Mouse (Mus musculus) intestine, embryonic 14.5 days (tissue): Measurements from ENCODE around the gene Pard3. TPM values are rescaled to one million over a fixed set of nuclear protein-coding genes. Genes with fewer than 3 reads are reported as not detected.
A peak's percentile ranks its signal among the peaks of the same experiment; 100 is the strongest.

ENCODE experiments used
- ATAC-seq: fragments of 200-750 bp; cut with Nextera tagmentation; replicated peaks from 2 replicates; pipeline ENCODE4 v1.8.0; 2017; ENCODE audit warnings: low read depth, moderate number of reproducible peaks, moderate TSS enrichment, moderate library complexity; ENCODE audit not compliant: low FRiP score, low TSS enrichment
- DNase-seq: peaks from one replicate; pipeline ENCODE4 v3.0.0-alpha.2; 2018; ENCODE audit warnings: low spot score
- H3K27ac ChIP-seq: fragments of 300-500 bp; sonication (generic); 2 replicates; pipeline ENCODE4 v1.5.1; 2014; ENCODE audit warnings: low read depth, mild to moderate bottlenecking, control low read depth
- H3K27me3 ChIP-seq: fragments of 300-500 bp; sonication (generic); replicated peaks from 2 replicates; pipeline ENCODE4 v1.6.1; 2014; ENCODE audit warnings: low read length, control low read depth; ENCODE audit not compliant: control insufficient read depth, insufficient read depth
- H3K36me3 ChIP-seq: fragments of 300-500 bp; sonication (generic); 2 replicates; pipeline ENCODE4 v1.6.1; 2014; ENCODE audit warnings: low read length, control low read depth; ENCODE audit not compliant: control insufficient read depth, insufficient read depth
- H3K4me1 ChIP-seq: fragments of 300-500 bp; sonication (generic); replicated peaks from 2 replicates; pipeline ENCODE4 v1.6.1; 2014; ENCODE audit warnings: low read length, control low read depth, mixed read lengths; ENCODE audit not compliant: control insufficient read depth, insufficient read depth
- H3K4me2 ChIP-seq: fragments of 300-500 bp; sonication (generic); 2 replicates; pipeline ENCODE4 v1.6.1; 2014; ENCODE audit warnings: low read length
- H3K4me3 ChIP-seq: fragments of 300-500 bp; sonication (generic); 2 replicates; pipeline ENCODE4 v1.5.1; 2014; ENCODE audit warnings: low read depth, low read length, control low read depth, mixed read lengths
- H3K9ac ChIP-seq: fragments of 300-500 bp; sonication (generic); 2 replicates; pipeline ENCODE4 v1.6.1; 2014; ENCODE audit warnings: mild to moderate bottlenecking, low read length
- H3K9me3 ChIP-seq: fragments of 300-500 bp; sonication (generic); 2 replicates; pipeline ENCODE4 v1.6.1; 2016; ENCODE audit warnings: low read length, control low read depth; ENCODE audit not compliant: control insufficient read depth
- WGBS: fragments of 180-500 bp; shearing (Covaris S2); extraction: QIAGEN DNeasy Blood & Tissue Kit; methylation state at CpG from one replicate; pipeline ENCODE4 v1.1.7; 2014; 5-methylcytosine and 5-hydroxymethylcytosine counted together
- polyA plus RNA-seq: library from polyadenylated mRNA; unstranded; fragments of >200 nt; fragmentation: Nextera tagmentation; extraction: Ambion mirVana; gene quantifications from 2 replicates; pipeline ENCODE4 v1.2.1, GENCODE M21; 2014

Gene Pard3
- polyA plus RNA-seq, 1 experiment from 2014 or later: 36.6 TPM

DNA sequence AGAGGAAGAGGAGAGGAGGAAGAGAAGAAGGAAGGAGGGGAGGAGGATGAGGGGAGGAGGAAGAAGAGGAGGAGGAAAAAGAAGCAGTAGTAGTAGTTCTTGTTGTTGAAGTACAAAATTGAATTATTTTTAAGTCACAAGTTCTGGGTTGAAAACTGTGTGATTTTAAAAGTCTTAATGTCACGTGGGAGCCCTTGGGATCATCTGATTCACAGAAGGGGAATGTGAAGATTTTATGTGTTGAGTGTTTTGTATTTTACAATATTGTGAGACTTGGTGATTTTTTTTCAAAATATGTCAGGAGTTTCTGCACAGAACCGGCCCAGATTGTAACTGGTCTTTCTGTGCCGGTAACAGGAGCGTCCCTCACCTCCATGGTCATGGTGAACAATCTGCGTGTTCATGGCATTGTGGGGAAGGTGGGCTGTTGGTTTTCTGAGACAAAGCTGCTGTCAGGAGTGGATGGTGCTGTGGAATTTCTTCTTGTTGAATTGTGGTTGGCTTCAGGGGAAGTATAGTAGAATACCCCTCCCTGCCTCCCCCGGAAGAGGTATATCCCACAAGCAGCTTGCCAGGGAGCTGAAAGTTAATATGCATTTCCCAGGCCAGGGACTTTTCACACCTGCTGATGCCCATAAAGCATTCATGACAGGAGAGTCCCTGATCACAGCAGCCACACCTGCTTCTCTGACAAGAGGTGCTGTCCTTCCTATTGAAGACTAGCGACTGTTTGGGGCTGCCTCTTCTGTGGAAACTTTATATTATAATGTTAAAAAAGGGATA, 254.9 kb downstream of the Pard3 start:
- no peak for ATAC-seq
- no peaks in the 10 kb centered on the region for H3K4me1 ChIP-seq
- H3K27me3 ChIP-seq: no peaks in the 10 kb centered on the region
- H3K9me3 ChIP-seq: no peaks in the 10 kb centered on the region
- no peak overlapping the region for H3K4me3 ChIP-seq
- H3K27ac ChIP-seq: no peak overlapping the region
- no peaks in the 10 kb centered on the region for H3K36me3 ChIP-seq
- H3K4me2 ChIP-seq: no peak overlapping the region
- DNase-seq: no peak
- WGBS: 80% methylated on average over 7 of the region's 7 CpGs
- H3K9ac ChIP-seq: no peak overlapping the region

DNA sequence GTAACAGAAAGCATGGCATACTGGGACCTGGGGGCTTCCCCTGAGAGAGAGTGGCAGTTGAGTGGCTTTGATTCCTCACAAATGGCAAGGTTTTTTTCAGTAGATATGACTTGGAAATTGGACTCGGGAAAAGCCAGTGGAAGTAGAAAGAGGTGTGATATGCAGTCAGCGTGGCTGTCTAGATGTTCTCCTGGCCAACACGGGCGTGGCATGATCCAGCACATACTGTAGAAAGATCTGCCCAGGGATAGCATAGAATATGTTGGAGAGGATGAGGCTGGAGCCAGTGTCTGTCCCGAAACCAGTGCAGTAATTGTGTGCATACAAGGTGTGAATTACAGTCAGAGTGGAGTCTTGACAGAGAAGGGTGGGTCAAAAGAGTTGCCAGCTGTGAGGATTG, 257.2 kb downstream of the Pard3 start:
- no peak for DNase-seq
- Histone ChIP-seq H3K9ac (no peak overlapping the region), H3K4me2 (no peak overlapping the region), H3K27ac (no peak overlapping the region), H3K27me3 (no peaks in the 10 kb centered on the region), H3K36me3 (peaks cover 10% of the 10 kb centered on the region; the same call in 1 of the 2 replicates), H3K4me3 (no peak overlapping the region), H3K4me1 (no peaks in the 10 kb centered on the region), H3K9me3 (no peaks in the 10 kb centered on the region)
- 95% methylated on average over 5 of the region's 5 CpGs for WGBS
- no peak for ATAC-seq

DNA sequence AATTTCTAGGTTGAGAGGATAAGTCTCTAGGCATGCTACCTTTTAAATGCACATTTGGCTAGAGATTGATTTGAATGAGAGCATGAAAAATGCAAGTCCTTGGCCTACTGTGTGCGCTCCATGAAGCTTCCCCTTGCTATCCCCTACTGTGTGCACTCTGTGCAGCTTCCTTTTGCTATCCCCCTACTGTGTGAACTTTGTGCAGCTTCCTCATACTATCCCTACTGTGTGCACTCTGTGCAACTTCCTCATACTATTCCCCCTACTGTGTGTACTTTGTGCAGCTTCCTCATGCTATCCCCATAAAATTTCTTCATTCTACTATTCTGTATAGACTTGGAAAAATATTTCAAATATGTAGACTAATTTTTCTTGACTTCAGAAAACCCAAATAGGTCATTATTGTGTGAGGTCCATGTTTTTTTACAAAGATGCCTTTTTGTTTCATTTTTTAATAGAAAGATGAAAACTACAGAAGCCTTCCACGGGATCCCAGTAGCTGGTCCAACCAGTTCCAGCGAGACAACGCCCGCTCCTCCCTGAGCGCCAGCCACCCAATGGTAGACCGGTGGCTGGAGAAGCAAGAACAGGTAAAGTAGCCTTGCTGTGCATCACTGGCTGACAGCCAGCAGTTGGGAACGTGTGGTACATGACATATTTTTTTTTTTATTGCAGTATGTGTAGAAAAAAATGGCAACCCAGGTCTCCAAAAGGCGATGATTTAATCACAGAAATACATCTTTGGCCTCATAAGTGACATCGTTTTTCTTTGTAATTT, 260.1 kb downstream of the Pard3 start:
- DNase-seq (peak; percentile 49), ATAC-seq (no peak)
- no peak overlapping the region for H3K27ac ChIP-seq
- H3K36me3 ChIP-seq: peaks cover 10% of the 10 kb centered on the region; the same call in 1 of the 2 replicates
- 88% methylated on average over 10 of the region's 10 CpGs for WGBS
- H3K4me3 ChIP-seq: no peak overlapping the region
- no peaks in the 10 kb centered on the region for H3K4me1 ChIP-seq
- no peak overlapping the region for H3K9ac ChIP-seq
- H3K4me2 ChIP-seq: no peak overlapping the region
- no peaks in the 10 kb centered on the region for H3K27me3 ChIP-seq
- H3K9me3 ChIP-seq: no peaks in the 10 kb centered on the region

DNA sequence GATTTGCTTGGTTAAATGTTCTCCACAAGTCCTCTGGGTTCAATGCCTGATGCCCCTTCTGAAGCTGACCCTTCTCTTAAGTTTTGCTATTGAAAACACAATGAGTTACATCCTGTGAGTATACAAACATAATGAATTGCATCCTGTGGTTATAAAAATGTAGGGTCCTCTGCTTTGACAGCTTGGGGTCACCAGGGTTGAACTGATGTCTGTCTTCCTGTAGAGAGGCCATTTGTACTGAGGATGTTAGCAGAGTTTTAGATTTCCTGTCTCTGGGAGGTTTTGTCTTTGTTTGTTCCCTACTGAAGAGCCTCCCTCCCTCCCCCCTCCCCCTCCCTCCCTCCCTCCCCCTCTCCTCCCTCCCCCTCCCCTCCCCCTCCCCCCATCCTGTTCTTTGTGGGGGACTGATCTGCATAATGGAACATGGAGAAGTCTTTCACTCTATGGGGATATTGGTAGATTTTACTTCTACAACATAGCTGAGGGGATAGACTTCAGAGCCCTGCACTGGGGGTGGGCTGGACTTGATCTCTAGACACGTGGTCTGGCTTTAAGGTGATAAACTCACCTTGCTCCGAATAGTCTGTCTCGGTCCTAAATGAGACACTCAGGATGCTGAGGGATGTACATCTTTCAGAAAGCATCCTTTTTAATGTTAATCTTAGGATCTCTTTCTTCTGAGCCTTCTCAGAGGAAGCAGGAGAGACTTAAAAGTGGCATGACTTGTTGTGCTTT, 261.3 kb downstream of the Pard3 start:
- WGBS: 49% methylated on average over 3 of the region's 3 CpGs
- no peak overlapping the region for H3K4me2 ChIP-seq
- no peak for ATAC-seq

GRCm38 (mm10) chr8:127325749-127326148, 262.1 kb downstream of the Pard3 start:
- DNase-seq: peak; percentile 25

More for the DNA sequence above, 261.3 kb downstream of the Pard3 start:
- no peaks in the 10 kb centered on the region for H3K27me3 ChIP-seq
- peaks cover 10% of the 10 kb centered on the region; the same call in 1 of the 2 replicates for H3K36me3 ChIP-seq
- H3K4me3 ChIP-seq: no peak overlapping the region
- peak; percentile 23 for DNase-seq
- H3K9ac ChIP-seq: no peak overlapping the region
- H3K4me1 ChIP-seq: no peaks in the 10 kb centered on the region
- H3K9me3 ChIP-seq: no peaks in the 10 kb centered on the region
- H3K27ac ChIP-seq: no peak overlapping the region

DNA sequence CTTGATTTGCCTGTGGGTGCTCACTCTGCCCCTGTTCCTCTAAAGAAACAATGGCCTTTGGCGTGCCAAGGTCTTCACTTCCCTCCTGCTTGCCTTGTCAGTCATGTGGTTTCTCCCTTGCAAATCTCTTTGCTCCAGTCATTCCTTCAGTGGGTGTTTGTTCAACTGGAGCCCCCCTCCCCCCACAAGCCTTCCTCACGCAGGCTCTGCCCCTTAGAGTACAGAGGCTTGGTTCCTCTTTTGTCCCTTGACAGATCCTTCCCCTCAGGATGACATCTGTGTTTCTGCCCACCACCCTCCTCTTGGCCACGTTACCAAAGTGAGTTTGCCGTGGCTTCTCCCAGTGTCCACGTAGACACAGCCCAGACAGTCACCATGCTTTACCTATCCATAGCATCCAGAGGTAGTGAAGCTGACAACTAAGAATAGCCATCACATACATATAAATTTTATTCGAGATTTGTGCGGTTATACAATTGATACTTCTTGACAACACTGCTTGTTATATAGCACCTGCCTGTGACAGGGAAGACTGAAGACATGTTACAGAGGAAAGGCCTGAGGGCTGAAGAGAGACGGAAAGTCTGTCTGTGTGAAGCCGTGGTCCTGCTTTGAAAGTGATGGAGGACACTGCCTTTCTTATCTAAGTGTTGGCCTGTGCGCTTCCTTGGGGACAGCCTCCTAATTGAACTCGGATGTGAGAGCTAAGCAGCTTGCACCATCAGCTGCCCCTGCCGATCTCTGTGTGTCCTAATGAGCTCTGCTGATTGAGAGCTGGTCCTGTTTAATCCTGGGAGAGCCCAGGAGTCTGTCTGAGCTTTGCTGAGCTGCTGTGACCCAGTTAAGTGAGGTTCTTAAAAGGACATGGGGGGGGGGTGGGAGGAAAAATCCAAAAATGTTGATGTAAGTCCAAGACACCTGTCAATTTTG, 266.8 kb downstream of the Pard3 start:
- ATAC-seq: no peak
- DNase-seq: peak; percentile 38
- no peaks in the 10 kb centered on the region for H3K9me3 ChIP-seq
- H3K36me3 ChIP-seq: no peaks in the 10 kb centered on the region
- no peak overlapping the region for H3K27ac ChIP-seq
- H3K9ac ChIP-seq: no peak overlapping the region
- H3K4me3 ChIP-seq: no peak overlapping the region
- H3K4me1 ChIP-seq: no peaks in the 10 kb centered on the region
- H3K4me2 ChIP-seq: no peak overlapping the region
- no peaks in the 10 kb centered on the region for H3K27me3 ChIP-seq
- 61% methylated on average over 12 of the region's 12 CpGs for WGBS

More at GRCm38 (mm10) chr8:127325749-127326148, 262.1 kb downstream of the Pard3 start:
- Histone ChIP-seq H3K36me3 (peaks cover 10% of the 10 kb centered on the region; the same call in 1 of the 2 replicates), H3K4me2 (no peak overlapping the region), H3K4me3 (no peak overlapping the region), H3K9me3 (no peaks in the 10 kb centered on the region), H3K27me3 (no peaks in the 10 kb centered on the region), H3K4me1 (no peaks in the 10 kb centered on the region), H3K27ac (no peak overlapping the region), H3K9ac (no peak overlapping the region)
- WGBS: 69% methylated on average over 5 of the region's 5 CpGs
- no peak for ATAC-seq

GRCm38 (mm10) chr8:127331751-127332150, 268.1 kb downstream of the Pard3 start:
- Histone ChIP-seq H3K4me3 (no peak overlapping the region), H3K9me3 (no peaks in the 10 kb centered on the region), H3K36me3 (no peaks in the 10 kb centered on the region), H3K9ac (no peak overlapping the region), H3K4me1 (no peaks in the 10 kb centered on the region), H3K4me2 (no peak overlapping the region), H3K27me3 (no peaks in the 10 kb centered on the region), H3K27ac (no peak overlapping the region)
- DNase-seq (peak; percentile 81), ATAC-seq (no peak)
- WGBS: 93% methylated on average over 1 of the region's 1 CpGs

- WGBS: 91% methylated on average over 1 of the region's 1 CpGs
These were observed 271.5 kb downstream of the Pard3 start for GRCm38 (mm10) chr8:127335216-127335615.

More at GRCm38 (mm10) chr8:127335216-127335615, 271.5 kb downstream of the Pard3 start:
- DNase-seq: no peak
- ATAC-seq: no peak
- Histone ChIP-seq H3K36me3 (no peaks in the 10 kb centered on the region), H3K27ac (no peak overlapping the region), H3K4me2 (no peak overlapping the region), H3K9me3 (no peaks in the 10 kb centered on the region), H3K4me3 (no peak overlapping the region), H3K27me3 (no peaks in the 10 kb centered on the region), H3K9ac (no peak overlapping the region), H3K4me1 (no peaks in the 10 kb centered on the region)
